Mouse (Mus musculus): ENCODE measurements around the gene Pak7.
A peak's percentile ranks its signal among the peaks of the same experiment; 100 is the strongest.

Gene Pak7

GRCm38 (mm10) chr2:136175030-136175429 is 212.7 kb downstream of the Pak7 start:
- DNase-seq (ENCODE audit: low spot score in 2 of 2) = no peak

- DNase-seq (ENCODE audit: low spot score in 2 of 2) = no peak
These were observed 237.0 kb downstream of the Pak7 start for GRCm38 (mm10) chr2:136150752-136151151.

GRCm38 (mm10) chr2:136149530-136149929 is 238.2 kb downstream of the Pak7 start:
- no peak for DNase-seq (ENCODE audit: low spot score in 2 of 2)

- peak; percentile 69 to 74 for DNase-seq (ENCODE audit: low spot score in 2 of 2)
These were observed 238.8 kb downstream of the Pak7 start for GRCm38 (mm10) chr2:136148999-136149398.

GRCm38 (mm10) chr2:136140807-136141206 is 247.0 kb downstream of the Pak7 start:
- DNase-seq (ENCODE audit: low spot score in 2 of 2) = no peak

- peak in 1 of 2 experiments; percentile 38 for DNase-seq (ENCODE audit: low spot score in 2 of 2)
These were observed 248.4 kb downstream of the Pak7 start for GRCm38 (mm10) chr2:136139159-136140069.

- no peak for DNase-seq (ENCODE audit: low spot score in 2 of 2)
These were observed 249.3 kb downstream of the Pak7 start for GRCm38 (mm10) chr2:136138451-136138850.

- DNase-seq (ENCODE audit: low spot score in 2 of 2) = no peak
These were observed 265.9 kb downstream of the Pak7 start for GRCm38 (mm10) chr2:136121867-136122266.

- DNase-seq (ENCODE audit: low spot score in 2 of 2) = no peak
These were observed 269.8 kb downstream of the Pak7 start for GRCm38 (mm10) chr2:136118006-136118405.

GRCm38 (mm10) chr2:136113374-136113773 is 274.4 kb downstream of the Pak7 start:
- no peak for DNase-seq (ENCODE audit: low spot score in 2 of 2)

GRCm38 (mm10) chr2:136109038-136109363 is 278.8 kb downstream of the Pak7 start:
- DNase-seq (ENCODE audit: low spot score in 2 of 2) = no peak

- no peak for DNase-seq (ENCODE audit: low spot score in 2 of 2)
These were observed 279.4 kb downstream of the Pak7 start for GRCm38 (mm10) chr2:136108124-136109037.

- no peak for DNase-seq (ENCODE audit: low spot score in 2 of 2)
These were observed 280.2 kb downstream of the Pak7 start for GRCm38 (mm10) chr2:136107597-136107996.

- no peak for DNase-seq (ENCODE audit: low spot score in 2 of 2)
These were observed 290.6 kb downstream of the Pak7 start for GRCm38 (mm10) chr2:136097143-136097542.

GRCm38 (mm10) chr2:136095978-136096377 is 291.8 kb downstream of the Pak7 start:
- DNase-seq (ENCODE audit: low spot score in 2 of 2) = no peak

GRCm38 (mm10) chr2:136064356-136064755 is 323.4 kb downstream of the Pak7 start:
- no peak for DNase-seq (ENCODE audit: low spot score in 2 of 2)

- no peak for DNase-seq (ENCODE audit: low spot score in 2 of 2)
These were observed 328.6 kb downstream of the Pak7 start for GRCm38 (mm10) chr2:136059029-136059669.

- DNase-seq (ENCODE audit: low spot score in 2 of 2) = no peak
These were observed 329.4 kb downstream of the Pak7 start for GRCm38 (mm10) chr2:136058398-136058797.

GRCm38 (mm10) chr2:136057861-136058331 is 329.9 kb downstream of the Pak7 start:
- DNase-seq (ENCODE audit: low spot score in 2 of 2) = no peak

GRCm38 (mm10) chr2:136051688-136052289 is 336.0 kb downstream of the Pak7 start, which contains the start of gene Lamp5:
Lamp5 (plus strand) TSS chr2:136052239.
- DNase-seq (ENCODE audit: low spot score in 2 of 2) = no peak

Data from frontal cortex, postnatal 25 days (tissue).